Mouse (Mus musculus) olfactory bulb, adult 2 months (tissue): ENCODE measurements at regions not wholly inside any gene's neighbourhood (a gene's known extent, or its start where the extent isn't known, plus 50 kb on each side); places are given as distances from the start of the nearest gene placed in this dataset.

ENCODE experiments used
- CTCF ChIP-seq: fragments of 200-500 bp; IDR thresholded peaks from 2 replicates; pipeline ENCODE4 v1.5.1; 2012; ENCODE audit warnings: low read depth, mild to moderate bottlenecking, low read length, moderate library complexity; ENCODE audit not compliant: insufficient read depth
- POLR2A ChIP-seq: fragments of 200-500 bp; IDR thresholded peaks from 2 replicates; pipeline ENCODE4 v1.6.1; 2012; ENCODE audit warnings: mild to moderate bottlenecking, low read depth, low read length, moderate library complexity; ENCODE audit not compliant: insufficient read depth

GRCm38 (mm10) chr11:32113118-32113826 is 86.8 kb downstream of the Il9r start:
- TF ChIP-seq CTCF (no peak), POLR2A (no peak)
